Mouse (Mus musculus) neural tube, embryonic 12.5 days (tissue): ENCODE data around the gene Gal. TPM values are rescaled to one million over a fixed set of nuclear protein-coding genes. Genes with fewer than 3 reads are reported as not detected.

Source experiments
- ATAC-seq: fragments of 200-750 bp; cut with Nextera tagmentation; 2 replicates; pipeline ENCODE4 v1.8.0; 2017; ENCODE audit warnings: low read depth, mild to moderate bottlenecking, moderate TSS enrichment, moderate library complexity; ENCODE audit not compliant: low FRiP score
- H3K27ac ChIP-seq: fragments of 300-500 bp; sonication (generic); 2 replicates; pipeline ENCODE4 v1.5.1; 2016
- H3K27me3 ChIP-seq: fragments of 300-500 bp; sonication (generic); replicated peaks from 2 replicates; pipeline ENCODE4 v1.6.1; 2016; ENCODE audit warnings: mild to moderate bottlenecking
- H3K36me3 ChIP-seq: fragments of 300-500 bp; sonication (generic); 2 replicates; pipeline ENCODE4 v1.6.1; 2016; ENCODE audit warnings: mild to moderate bottlenecking
- H3K4me1 ChIP-seq: fragments of 300-500 bp; sonication (generic); 2 replicates; pipeline ENCODE4 v1.6.1; 2016
- H3K4me2 ChIP-seq: fragments of 300-500 bp; sonication (generic); replicated peaks from 2 replicates; pipeline ENCODE4 v1.6.1; 2016; ENCODE audit warnings: mild to moderate bottlenecking
- H3K4me3 ChIP-seq: fragments of 300-500 bp; sonication (generic); 2 replicates; pipeline ENCODE4 v1.5.1; 2016
- H3K9ac ChIP-seq: fragments of 300-500 bp; sonication (generic); 2 replicates; pipeline ENCODE4 v1.6.1; 2016; ENCODE audit warnings: mild to moderate bottlenecking
- H3K9me3 ChIP-seq: fragments of 300-500 bp; sonication (generic); 2 replicates; pipeline ENCODE4 v1.6.1; 2016; ENCODE audit warnings: mild to moderate bottlenecking
- WGBS: fragments of 180-500 bp; shearing (Covaris S2); methylation state at CpG from one replicate; pipeline ENCODE4 v1.1.7; 2016; 5-methylcytosine and 5-hydroxymethylcytosine counted together
- polyA plus RNA-seq: library from polyadenylated mRNA; unstranded; fragments of >200 nt; fragmentation: Nextera tagmentation; extraction: Ambion mirVana; gene quantifications from 2 replicates; pipeline ENCODE4 v1.2.1, GENCODE M21; 2016

The Gal gene
- polyA plus RNA-seq, 1 experiment from 2014 or later = 28.7 TPM

DNA sequence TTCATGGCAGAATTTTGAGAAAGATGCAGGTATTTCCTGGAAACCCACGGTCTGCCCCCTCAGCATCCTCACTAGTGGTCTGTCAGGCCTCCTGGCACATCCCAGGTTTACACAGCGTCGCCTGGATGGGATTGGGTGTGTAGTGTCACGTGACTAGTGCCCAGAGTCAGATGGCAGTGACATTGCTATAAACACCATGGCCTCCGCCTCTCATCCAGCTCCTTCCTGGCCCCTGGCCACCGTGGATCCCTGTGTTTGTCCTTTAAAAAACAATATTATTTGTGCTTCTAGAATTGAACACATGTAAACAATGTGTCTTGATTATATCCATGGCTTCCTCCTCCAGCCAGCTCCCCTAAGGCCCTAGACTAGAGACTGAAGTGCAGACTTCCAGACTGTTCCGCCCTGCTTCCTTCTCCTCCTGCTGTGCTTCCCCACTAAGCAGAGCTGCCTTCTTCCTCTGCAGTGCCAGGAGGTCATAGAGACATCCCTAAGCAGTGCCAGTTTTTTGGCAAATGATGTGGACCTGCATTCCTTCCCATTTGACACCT lies 38.3 kb downstream of the Gal start:
- ATAC-seq = no peak
- H3K9me3 ChIP-seq = no peaks in the 10 kb centered on the region
- no peak overlapping the region for H3K4me3 ChIP-seq
- 66% methylated on average over 7 of the region's 7 CpGs for WGBS
- H3K4me2 ChIP-seq = no peak overlapping the region
- H3K27me3 ChIP-seq = no peaks in the 10 kb centered on the region
- H3K4me1 ChIP-seq = no peaks in the 10 kb centered on the region
- H3K9ac ChIP-seq = no peak overlapping the region
- no peak overlapping the region for H3K27ac ChIP-seq
- no peaks in the 10 kb centered on the region for H3K36me3 ChIP-seq

DNA sequence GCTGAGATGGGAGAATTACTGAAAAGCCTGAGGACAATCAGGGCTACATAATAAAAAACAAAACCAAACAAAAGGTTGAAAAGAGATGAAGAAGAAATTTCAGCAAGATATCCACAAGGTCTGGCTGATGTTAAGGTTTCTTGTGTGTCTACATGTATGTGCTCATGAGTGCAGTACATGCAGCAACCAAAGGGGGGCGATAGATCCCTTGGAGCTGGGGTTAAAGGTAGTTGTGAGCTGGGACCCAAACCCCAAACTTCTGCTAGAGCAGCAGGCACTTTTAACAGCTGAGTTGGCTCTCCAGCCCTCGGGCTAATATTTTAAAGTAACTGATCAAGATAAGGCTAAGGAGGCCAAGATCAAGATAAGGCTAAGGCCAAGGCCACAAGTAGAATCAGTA lies 40.3 kb downstream of the Gal start:
- Histone ChIP-seq H3K4me3 (no peak overlapping the region), H3K27me3 (no peaks in the 10 kb centered on the region), H3K9ac (no peak overlapping the region), H3K36me3 (no peaks in the 10 kb centered on the region), H3K27ac (no peak overlapping the region), H3K9me3 (no peaks in the 10 kb centered on the region), H3K4me2 (no peak overlapping the region), H3K4me1 (no peaks in the 10 kb centered on the region)
- WGBS = 68% methylated on average over 2 of the region's 2 CpGs
- ATAC-seq = no peak

DNA sequence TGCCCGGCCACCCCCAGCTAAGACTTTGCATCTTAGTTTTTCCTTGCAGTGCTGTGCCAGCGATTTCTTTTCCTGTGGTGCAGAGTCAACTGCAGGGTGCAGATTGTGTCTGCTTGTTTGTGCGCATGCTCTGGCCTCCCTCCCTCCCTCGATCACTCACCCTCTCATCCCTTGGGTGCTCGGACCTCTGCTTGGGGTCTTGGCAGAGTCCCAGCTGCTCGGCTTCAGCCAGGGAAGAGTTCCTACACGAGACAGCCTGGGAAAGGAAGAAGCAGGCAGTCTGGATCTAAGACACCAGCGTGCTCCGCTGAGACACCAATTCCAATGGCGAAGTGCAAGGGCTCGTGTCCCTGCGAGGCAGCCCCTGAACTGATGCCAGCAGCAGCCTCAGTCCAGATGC lies 41.0 kb downstream of the Gal start:
- H3K9ac ChIP-seq = no peak overlapping the region
- no peaks in the 10 kb centered on the region for H3K4me1 ChIP-seq
- ATAC-seq = no peak
- 74% methylated on average over 12 of the region's 12 CpGs for WGBS
- no peaks in the 10 kb centered on the region for H3K36me3 ChIP-seq
- no peaks in the 10 kb centered on the region for H3K27me3 ChIP-seq
- H3K27ac ChIP-seq = no peak overlapping the region
- H3K9me3 ChIP-seq = no peaks in the 10 kb centered on the region
- H3K4me2 ChIP-seq = no peak overlapping the region
- H3K4me3 ChIP-seq = no peak overlapping the region

DNA sequence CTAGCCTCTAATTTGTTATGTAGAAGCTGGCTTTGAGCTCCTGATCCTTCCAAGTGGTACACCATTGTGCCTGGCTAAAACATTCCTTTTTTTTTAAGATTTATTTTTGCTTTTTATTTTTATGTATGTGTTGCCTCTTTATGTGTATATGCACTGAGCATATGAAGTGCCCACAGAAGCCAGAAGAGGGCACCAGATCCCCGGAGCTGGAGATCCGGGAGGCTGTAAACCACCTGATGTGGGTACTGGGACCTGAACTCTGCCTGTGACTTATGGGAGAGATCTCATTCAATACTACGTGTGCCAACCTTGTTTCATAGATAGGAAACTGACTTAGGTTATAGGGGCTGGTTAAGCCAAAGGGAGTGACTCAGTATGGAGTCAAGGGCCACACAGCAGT lies 46.1 kb downstream of the Gal start:
- 95% methylated on average over 3 of the region's 3 CpGs for WGBS
- H3K9me3 ChIP-seq = no peaks in the 10 kb centered on the region
- no peak overlapping the region for H3K9ac ChIP-seq
- H3K27ac ChIP-seq = no peak overlapping the region
- H3K4me2 ChIP-seq = no peak overlapping the region
- no peak overlapping the region for H3K4me3 ChIP-seq
- no peaks in the 10 kb centered on the region for H3K4me1 ChIP-seq
- H3K36me3 ChIP-seq = no peaks in the 10 kb centered on the region
- no peaks in the 10 kb centered on the region for H3K27me3 ChIP-seq
- no peak for ATAC-seq

DNA sequence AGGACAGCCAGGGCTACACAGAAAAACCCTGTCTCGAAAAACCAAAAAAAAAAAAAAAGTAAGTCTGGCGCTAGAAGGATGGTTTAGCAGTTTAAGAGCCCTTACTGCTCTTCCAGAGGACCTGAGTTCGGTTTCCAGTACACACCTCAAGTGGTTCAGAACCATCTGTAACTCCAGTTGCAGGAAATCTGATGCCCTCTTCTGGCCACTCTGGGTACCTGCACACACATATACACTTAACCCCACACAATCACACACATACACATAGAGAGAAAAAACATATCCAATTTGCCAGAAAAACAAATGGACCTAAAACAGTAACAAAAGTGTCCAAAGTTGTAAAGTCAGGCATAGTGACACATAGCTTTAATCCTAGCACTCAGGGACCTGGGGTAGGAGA lies 49.3 kb downstream of the Gal start:
- H3K4me3 ChIP-seq = no peak overlapping the region
- H3K4me1 ChIP-seq = no peaks in the 10 kb centered on the region
- H3K27ac ChIP-seq = no peak overlapping the region
- 91% methylated on average over 3 of the region's 3 CpGs for WGBS
- no peak overlapping the region for H3K4me2 ChIP-seq
- ATAC-seq = no peak
- no peaks in the 10 kb centered on the region for H3K27me3 ChIP-seq
- no peaks in the 10 kb centered on the region for H3K9me3 ChIP-seq
- no peak overlapping the region for H3K9ac ChIP-seq
- H3K36me3 ChIP-seq = no peaks in the 10 kb centered on the region

DNA sequence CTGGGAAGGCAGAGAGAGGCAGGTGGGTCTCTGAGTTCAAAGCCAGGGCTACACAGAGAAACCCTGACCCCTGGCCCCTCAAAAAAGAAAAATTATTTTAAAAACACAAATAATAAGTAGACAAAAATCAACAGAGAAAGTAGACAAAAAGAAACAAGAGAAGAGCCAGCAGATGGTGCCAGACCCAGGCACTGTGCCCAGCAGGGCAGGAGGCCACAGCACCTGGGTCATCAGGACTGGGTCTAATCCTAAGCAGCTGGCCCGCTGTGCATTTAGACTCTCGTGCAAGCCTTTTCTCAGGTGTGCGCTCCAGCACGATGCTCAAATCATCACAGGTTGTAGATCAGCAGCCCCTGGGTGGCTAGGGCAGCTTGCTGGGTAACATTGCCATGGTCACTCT lies 50.8 kb downstream of the Gal start:
- WGBS = 95% methylated on average over 4 of the region's 4 CpGs
- no peak overlapping the region for H3K4me3 ChIP-seq
- no peak overlapping the region for H3K4me2 ChIP-seq
- no peak for ATAC-seq
- no peaks in the 10 kb centered on the region for H3K27me3 ChIP-seq
- no peaks in the 10 kb centered on the region for H3K4me1 ChIP-seq
- H3K36me3 ChIP-seq = no peaks in the 10 kb centered on the region
- no peak overlapping the region for H3K9ac ChIP-seq
- H3K9me3 ChIP-seq = no peaks in the 10 kb centered on the region
- no peak overlapping the region for H3K27ac ChIP-seq

Other genes starting within 250 kb of the Gal start
- 104 and 113 TPM in 2 replicates for gene Mrpl21, start 131.6 kb downstream of the Gal start, polyA plus RNA-seq
- 11.5 and 11.8 TPM in 2 replicates for gene Ighmbp2, start 131.5 kb downstream of the Gal start, polyA plus RNA-seq
- gene Cpt1a, start 92.2 kb downstream of the Gal start, polyA plus RNA-seq = 10.0 and 10.6 TPM in 2 replicates
- 0.26 TPM in 1 of 2 replicates, not detected in the other for gene Tesmin, start 25.7 kb downstream of the Gal start, polyA plus RNA-seq
- 70.7 and 74.0 TPM in 2 replicates for gene Ppp6r3, start 161.2 kb upstream of the Gal start, polyA plus RNA-seq